Comparison of ENCODE assay signal across 12 mouse cellular contexts in the genomic region with DNA sequence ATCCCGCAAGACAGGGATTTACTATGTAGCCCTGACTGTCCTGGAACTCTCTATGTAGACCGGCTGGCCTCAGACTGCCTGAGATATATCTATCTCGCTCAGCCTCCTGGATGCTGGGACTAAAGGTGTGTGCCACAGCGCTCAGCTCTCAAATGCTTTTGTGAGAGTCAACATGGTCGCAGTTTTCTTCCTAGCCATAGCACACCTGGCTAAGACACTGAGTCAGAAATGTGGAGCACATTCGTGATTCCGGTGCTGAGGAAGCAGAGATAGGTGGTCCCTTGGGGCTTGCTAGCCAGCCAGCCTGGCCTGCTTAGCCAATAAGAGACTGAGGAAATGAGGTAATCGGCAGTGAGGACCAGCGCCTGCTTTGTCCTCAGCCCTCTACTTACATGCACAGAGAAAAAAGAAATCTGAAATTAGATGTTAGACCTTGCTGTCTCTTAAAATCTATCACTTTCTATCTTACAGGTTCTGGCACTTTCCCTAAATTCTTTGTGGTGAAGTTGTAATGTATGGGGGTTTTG. TPM values are rescaled to one million over a fixed set of nuclear protein-coding genes. Genes with fewer than 3 reads are reported as not detected.
DNase-seq lines count a peak whose midpoint lies in the region; ATAC-seq and TF ChIP-seq lines count a peak whose summit lies in the region.
"Had no signal": no experiment of that assay in that cellular context is flagged by ENCODE, and none has a peak within 500 bp of the region (broad histone marks: within the 10 kb centered on the region; RNA-seq: fewer than 3 reads in every experiment).

No protein-coding gene starts in this region.

- peak overlapping the region; percentile 15; the same call in 1 of the 2 replicates for H3K4me2 ChIP-seq in heart, embryonic 16.5 days (ENCODE audit: low read depth, low read length)
- H3K4me2 ChIP-seq in hindbrain, embryonic 12.5 days (replicated peaks): no peak overlapping the region
- no peak overlapping the region for H3K4me2 ChIP-seq in midbrain, embryonic 12.5 days (replicated peaks)
- H3K4me2 ChIP-seq in intestine, postnatal 0 days (replicated peaks; ENCODE audit: low read depth): no peak overlapping the region
- H3K4me2 ChIP-seq: lung, embryonic 14.5 days had no signal

- TF ChIP-seq CTCF in intestine, postnatal 0 days (IDR thresholded peaks at IDR 0.05; ENCODE audit: low read depth): no peak
- no peak for TF ChIP-seq CTCF in left cerebral cortex, adult 2 months (IDR thresholded peaks at IDR 0.05)

- no peaks in the 10 kb centered on the region for H3K27me3 ChIP-seq in heart, embryonic 16.5 days (ENCODE audit: control insufficient read depth, insufficient read depth, low read length)
- no peaks in the 10 kb centered on the region for H3K27me3 ChIP-seq in hindbrain, embryonic 12.5 days
- no peaks in the 10 kb centered on the region for H3K27me3 ChIP-seq in midbrain, embryonic 12.5 days
- no peaks in the 10 kb centered on the region for H3K27me3 ChIP-seq in intestine, postnatal 0 days (replicated peaks; ENCODE audit: control insufficient read depth, insufficient read depth, low read length)

- no peak; the same call in 1 of the 2 replicates for ATAC-seq in heart, embryonic 16.5 days (replicated peaks; ENCODE audit: extremely low read depth, insufficient read depth, low FRiP score)
- ATAC-seq in hindbrain, embryonic 12.5 days (ENCODE audit: low FRiP score): no peak
- 0 out of 2 replicates have a peak, but pooled peaks have one; percentile 38 for ATAC-seq in midbrain, embryonic 12.5 days (ENCODE audit: low FRiP score, low read depth)
- ATAC-seq in intestine, postnatal 0 days: no peak

- H3K4me1 ChIP-seq in heart, embryonic 16.5 days (ENCODE audit: control insufficient read depth, insufficient read depth, low read length): peaks cover 2% of the 10 kb centered on the region; the same call in 1 of the 2 replicates
- H3K4me1 ChIP-seq in hindbrain, embryonic 12.5 days: peaks cover 10% of the 10 kb centered on the region; the same call in 1 of the 2 replicates
- H3K4me1 ChIP-seq in midbrain, embryonic 12.5 days: peaks cover 8% of the 10 kb centered on the region; the same call in 1 of the 2 replicates
- no peaks in the 10 kb centered on the region for H3K4me1 ChIP-seq in intestine, postnatal 0 days (replicated peaks; ENCODE audit: control insufficient read depth, insufficient read depth, low read length)

- no peak overlapping the region for H3K4me3 ChIP-seq in heart, embryonic 16.5 days (ENCODE audit: low read length)
- H3K4me3 ChIP-seq in hindbrain, embryonic 12.5 days: no peak overlapping the region
- H3K4me3 ChIP-seq in midbrain, embryonic 12.5 days: no peak overlapping the region
- H3K4me3 ChIP-seq in intestine, postnatal 0 days (ENCODE audit: low read depth, low read length): no peak overlapping the region
- no peak overlapping the region for H3K4me3 ChIP-seq in left cerebral cortex, adult 2 months

- H3K27ac ChIP-seq in heart, embryonic 16.5 days (ENCODE audit: low read length): no peak overlapping the region
- H3K27ac ChIP-seq in hindbrain, embryonic 12.5 days: peak overlapping the region; percentile 45
- H3K27ac ChIP-seq in midbrain, embryonic 12.5 days (replicated peaks): peak overlapping the region; percentile 10; the same call in 1 of the 2 replicates
- no peak overlapping the region for H3K27ac ChIP-seq in intestine, postnatal 0 days (ENCODE audit: low read depth, low read length)
- no peak overlapping the region for H3K27ac ChIP-seq in left cerebral cortex, adult 2 months

- H3K9ac ChIP-seq in heart, embryonic 16.5 days (ENCODE audit: low read length): no peak overlapping the region
- no peak overlapping the region for H3K9ac ChIP-seq in hindbrain, embryonic 12.5 days
- H3K9ac ChIP-seq in midbrain, embryonic 12.5 days (replicated peaks): peak overlapping the region; percentile 28; the same call in 1 of the 2 replicates
- no peak overlapping the region for H3K9ac ChIP-seq in intestine, postnatal 0 days (ENCODE audit: low read depth, low read length)
- H3K9ac ChIP-seq: lung, embryonic 14.5 days had no signal

- no peaks in the 10 kb centered on the region for H3K9me3 ChIP-seq in heart, embryonic 16.5 days (replicated peaks; ENCODE audit: control insufficient read depth, low read length)
- no peaks in the 10 kb centered on the region for H3K9me3 ChIP-seq in hindbrain, embryonic 12.5 days (replicated peaks)
- no peaks in the 10 kb centered on the region for H3K9me3 ChIP-seq in midbrain, embryonic 12.5 days
- no peaks in the 10 kb centered on the region for H3K9me3 ChIP-seq in intestine, postnatal 0 days (ENCODE audit: control insufficient read depth)

- intact Hi-C loops in heart, postnatal 36 days (cut with DNase I): no loop called here
- intact Hi-C loops in left cerebral cortex, adult 2 months (cut with DNase I): no loop called here
- intact Hi-C loops in left cerebral cortex, postnatal 14 days (cut with DNase I): no loop called here

- H3K36me3 ChIP-seq in heart, embryonic 16.5 days (ENCODE audit: control insufficient read depth, insufficient read depth): peaks cover 2% of the 10 kb centered on the region; the same call in 1 of the 2 replicates
- no peaks in the 10 kb centered on the region for H3K36me3 ChIP-seq in hindbrain, embryonic 12.5 days
- no peaks in the 10 kb centered on the region for H3K36me3 ChIP-seq in midbrain, embryonic 12.5 days
- no peaks in the 10 kb centered on the region for H3K36me3 ChIP-seq in intestine, postnatal 0 days (ENCODE audit: control insufficient read depth, insufficient read depth)

- WGBS in heart, embryonic 16.5 days: 60% methylated on average over 9 of the region's 9 CpGs
- WGBS in hindbrain, embryonic 12.5 days: 72% methylated on average over 9 of the region's 9 CpGs
- WGBS in midbrain, embryonic 12.5 days: 77% methylated on average over 9 of the region's 9 CpGs
- WGBS in intestine, postnatal 0 days: 78% methylated on average over 9 of the region's 9 CpGs

- DNase-seq in heart, postnatal 36 days: no peak
- DNase-seq in left cerebral cortex, adult 2 months (ENCODE audit: extremely low spot score in 1 of 2, low spot score in 2 of 2): no peak
- no peak for DNase-seq in left cerebral cortex, postnatal 14 days (ENCODE audit: low spot score in 2 of 2)
- DNase-seq: cerebellum, postnatal 25 days; gastrocnemius, postnatal 25 days; kidney, postnatal 36 days; lung, embryonic 14.5 days; thymus, postnatal 4 days had no signal

RNA-seq across cellular contexts. Expression of a gene that starts 6.8 kb away (rescaled TPM):
- polyA plus RNA-seq in heart, embryonic 16.5 days (2015; fragmentation: Nextera tagmentation; extraction: Ambion mirVana): 49.3 and 51.4 TPM in 2 replicates
- total RNA-seq in heart, postnatal 36 days (2021): 10 to 100 TPM; 39.6 to 45.0 TPM
- 74.6 and 78.4 TPM in 2 replicates for polyA plus RNA-seq in hindbrain, embryonic 12.5 days (2016; fragmentation: Nextera tagmentation; extraction: Ambion mirVana)
- 71.4 and 74.5 TPM in 2 replicates for polyA plus RNA-seq in midbrain, embryonic 12.5 days (2016; fragmentation: Nextera tagmentation; extraction: Ambion mirVana)
- 20.4 and 21.8 TPM in 2 replicates for polyA plus RNA-seq in intestine, postnatal 0 days (2015; fragmentation: Nextera tagmentation; extraction: Ambion mirVana)
- 10 to 100 TPM; 74.6 to 77.8 TPM for total RNA-seq in left cerebral cortex, adult 2 months (2021)
- total RNA-seq in left cerebral cortex, postnatal 14 days (2021): 10 to 100 TPM; 86.0 to 89.1 TPM

RNA-seq across cellular contexts. Expression of a gene that starts 28.3 kb away (rescaled TPM):
- polyA plus RNA-seq in heart, embryonic 16.5 days (2015; fragmentation: Nextera tagmentation; extraction: Ambion mirVana): 65.6 and 73.4 TPM in 2 replicates
- total RNA-seq in heart, postnatal 36 days (2021): 10 to 100 TPM; 42.6 to 45.8 TPM
- polyA plus RNA-seq in hindbrain, embryonic 12.5 days (2016; fragmentation: Nextera tagmentation; extraction: Ambion mirVana): 105 and 110 TPM in 2 replicates
- 90.9 and 99.6 TPM in 2 replicates for polyA plus RNA-seq in midbrain, embryonic 12.5 days (2016; fragmentation: Nextera tagmentation; extraction: Ambion mirVana)
- 68.4 and 69.5 TPM in 2 replicates for polyA plus RNA-seq in intestine, postnatal 0 days (2015; fragmentation: Nextera tagmentation; extraction: Ambion mirVana)
- total RNA-seq in left cerebral cortex, adult 2 months (2021): 10 to 100 TPM; 74.9 to 76.6 TPM
- 10 to 100 TPM; 68.4 to 69.2 TPM for total RNA-seq in left cerebral cortex, postnatal 14 days (2021)

RNA-seq across cellular contexts. Expression of a gene that starts 41.0 kb away (rescaled TPM):
- 49.9 and 66.0 TPM in 2 replicates for polyA plus RNA-seq in heart, embryonic 16.5 days (2015; fragmentation: Nextera tagmentation; extraction: Ambion mirVana)
- total RNA-seq in heart, postnatal 36 days (2021): 10 to 100 TPM; 45.2 to 49.6 TPM
- polyA plus RNA-seq in hindbrain, embryonic 12.5 days (2016; fragmentation: Nextera tagmentation; extraction: Ambion mirVana): 32.1 and 34.1 TPM in 2 replicates
- polyA plus RNA-seq in midbrain, embryonic 12.5 days (2016; fragmentation: Nextera tagmentation; extraction: Ambion mirVana): 23.9 and 30.0 TPM in 2 replicates
- 70.5 and 72.0 TPM in 2 replicates for polyA plus RNA-seq in intestine, postnatal 0 days (2015; fragmentation: Nextera tagmentation; extraction: Ambion mirVana)
- 10 to 100 TPM; 20.9 to 24.0 TPM for total RNA-seq in left cerebral cortex, adult 2 months (2021)
- total RNA-seq in left cerebral cortex, postnatal 14 days (2021): 10 to 100 TPM; 22.9 to 23.4 TPM

RNA-seq across cellular contexts. Expression of a gene that starts 51.3 kb away (rescaled TPM):
- polyA plus RNA-seq in heart, embryonic 16.5 days (2015; fragmentation: Nextera tagmentation; extraction: Ambion mirVana): 20.5 and 21.4 TPM in 2 replicates
- total RNA-seq in heart, postnatal 36 days (2021): 10 to 100 TPM; 21.4 to 23.2 TPM
- 41.1 and 41.2 TPM in 2 replicates for polyA plus RNA-seq in hindbrain, embryonic 12.5 days (2016; fragmentation: Nextera tagmentation; extraction: Ambion mirVana)
- polyA plus RNA-seq in midbrain, embryonic 12.5 days (2016; fragmentation: Nextera tagmentation; extraction: Ambion mirVana): 41.7 and 43.0 TPM in 2 replicates
- 15.6 and 16.6 TPM in 2 replicates for polyA plus RNA-seq in intestine, postnatal 0 days (2015; fragmentation: Nextera tagmentation; extraction: Ambion mirVana)
- 10 to 100 TPM; 48.5 to 50.3 TPM for total RNA-seq in left cerebral cortex, adult 2 months (2021)
- 10 to 100 TPM; 37.8 to 44.3 TPM for total RNA-seq in left cerebral cortex, postnatal 14 days (2021)

Comparison
In these comparisons a context has a peak if more than half of its experiments do, and no peak if none do; other contexts are left out.
1. H3K27ac ChIP-seq: peak in hindbrain, embryonic 12.5 days (single experiment) and midbrain, embryonic 12.5 days (single experiment); none in heart, embryonic 16.5 days (single experiment), intestine, postnatal 0 days (single experiment) and left cerebral cortex, adult 2 months (single experiment).